Mouse (Mus musculus): ENCODE measurements around the gene Thsd4.

DNA sequence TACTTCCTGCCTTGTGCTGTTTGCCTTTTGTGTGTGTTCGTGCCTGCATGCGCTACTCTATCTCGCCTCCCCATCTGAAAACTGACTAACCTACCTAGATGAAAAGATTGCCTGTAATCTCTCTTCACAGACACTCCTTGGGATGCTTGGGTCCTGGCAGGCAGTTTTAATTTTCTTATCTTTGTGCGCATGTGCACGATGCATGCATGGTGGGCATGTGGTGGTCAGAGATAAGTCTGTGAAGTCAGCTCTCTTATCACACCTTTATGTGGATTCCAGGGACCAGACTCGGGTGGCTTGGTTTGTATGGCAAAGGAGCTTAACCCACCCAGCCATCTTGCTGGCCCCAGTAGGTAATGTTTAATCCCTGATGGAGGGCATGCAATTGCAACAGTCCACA is 242.3 kb downstream of the Thsd4 start:
- TF ChIP-seq HCFC1 (IDR thresholded peaks at IDR 0.05; ENCODE audit: borderline replicate concordance, insufficient read depth, low read length), result no peak
- no peak for TF ChIP-seq CHD2 (IDR thresholded peaks at IDR 0.05; ENCODE audit: low read depth, low read length)
- no peak for TF ChIP-seq MAFK (IDR thresholded peaks at IDR 0.05; ENCODE audit: insufficient read depth, low read depth, low read length)
- TF ChIP-seq ZNF384 (IDR thresholded peaks at IDR 0.05; ENCODE audit: low read depth, low read length), result no peak
